Mouse (Mus musculus) spleen, adult 2 months (tissue): ENCODE results near the gene Gm21887. TPM values are rescaled to one million over a fixed set of nuclear protein-coding genes. Genes with fewer than 3 reads are reported as not detected.
"Not testable (repeated sequence)": the region's sequence is repeated elsewhere in the genome, so short reads cannot be mapped to it uniquely, and the experiment has no call there.

Experiments
- DNase-seq, 2 experiments: peaks; one replicate each; pipeline versions ENCODE4 v3.0.0 to v3.0.0-alpha.2; 2012 to 2021; ENCODE audit warnings: low spot score in 2 of 2, low read depth in 1 of 2
- H3K27ac ChIP-seq: fragments of 200-500 bp; 2 replicates; pipeline ENCODE4 v1.5.1; 2012; ENCODE audit warnings: low read length, inconsistent platforms; ENCODE audit not compliant: insufficient read depth
- H3K27me3 ChIP-seq: fragments of 200-500 bp; 2 replicates; pipeline ENCODE4 v1.6.1; 2012; ENCODE audit warnings: mild to moderate bottlenecking, moderate library complexity, low read length, inconsistent platforms; ENCODE audit not compliant: control insufficient read depth, insufficient read depth
- H3K36me3 ChIP-seq: fragments of 200-500 bp; 2 replicates; pipeline ENCODE4 v1.6.1; 2012; ENCODE audit warnings: mild to moderate bottlenecking, low read length, inconsistent platforms; ENCODE audit not compliant: control insufficient read depth, insufficient read depth
- H3K4me1 ChIP-seq: fragments of 200-500 bp; 2 replicates; pipeline ENCODE4 v1.6.1; 2011; ENCODE audit warnings: inconsistent platforms; ENCODE audit not compliant: control insufficient read depth, insufficient read depth, insufficient read length
- H3K4me3 ChIP-seq: fragments of 200-500 bp; 2 replicates; pipeline ENCODE4 v1.5.1; 2011; ENCODE audit warnings: mild to moderate bottlenecking, inconsistent platforms; ENCODE audit not compliant: insufficient read depth, insufficient read length; ENCODE audit errors: extremely low read depth
- WGBS: fragments of 180-500 bp; shearing (Covaris S2); methylation state at CpG from one replicate; pipeline ENCODE4 v1.1.7; 2018; 5-methylcytosine and 5-hydroxymethylcytosine counted together
- polyA plus RNA-seq: library from polyadenylated mRNA; depleted of rRNA; stranded (reverse); fragments of >200 nt; gene quantifications from 2 replicates; pipeline ENCODE4 v1.2.3, GENCODE M21; 2012

Gm21887 gene
- polyA plus RNA-seq, 1 experiment, result 605 TPM

- H3K36me3 ChIP-seq, H3K27me3 ChIP-seq, H3K27ac ChIP-seq, H3K4me3 ChIP-seq, H3K4me1 ChIP-seq: not testable (repeated sequence)
- DNase-seq, result peak; percentile 99 to 100
- WGBS, result 8% methylated on average over 19 of the region's 28 CpGs
Observed at GRCm38 (mm10) chrX:169991128-169991873, 18.2 kb upstream of the Gm21887 start.

GRCm38 (mm10) chrX:169992086-169992930 is 17.2 kb upstream of the Gm21887 start:
- not testable (repeated sequence) for H3K4me1 ChIP-seq, H3K27ac ChIP-seq, H3K36me3 ChIP-seq, H3K27me3 ChIP-seq, H3K4me3 ChIP-seq
- DNase-seq, result peak in 1 of 2 experiments; percentile 48
- WGBS, result 15% methylated on average over 9 of the region's 15 CpGs

- H3K4me3 ChIP-seq, H3K4me1 ChIP-seq, H3K36me3 ChIP-seq, H3K27ac ChIP-seq, H3K27me3 ChIP-seq: not testable (repeated sequence)
- 64% methylated on average over 4 of the region's 8 CpGs for WGBS
- peak in 1 of 2 experiments; percentile 46 for DNase-seq
Observed at GRCm38 (mm10) chrX:169992951-169993547, 16.4 kb upstream of the Gm21887 start.

GRCm38 (mm10) chrX:169994011-169994865 is 15.2 kb upstream of the Gm21887 start:
- WGBS, result 42% methylated on average over 3 of the region's 33 CpGs
- not testable (repeated sequence) for H3K27ac ChIP-seq, H3K4me3 ChIP-seq, H3K36me3 ChIP-seq, H3K4me1 ChIP-seq, H3K27me3 ChIP-seq
- peak in 1 of 2 experiments; percentile 71 for DNase-seq

GRCm38 (mm10) chrX:169994866-169995711 is 14.4 kb upstream of the Gm21887 start:
- H3K4me3 ChIP-seq, H3K36me3 ChIP-seq, H3K4me1 ChIP-seq, H3K27me3 ChIP-seq, H3K27ac ChIP-seq, DNase-seq: not testable (repeated sequence)
- WGBS, result 30% methylated on average over 2 of the region's 2 CpGs

- no CpG with 5 or more reads among the region's 17 CpGs for WGBS
- not testable (repeated sequence) for H3K4me3 ChIP-seq, H3K36me3 ChIP-seq, H3K27ac ChIP-seq, H3K4me1 ChIP-seq, H3K27me3 ChIP-seq
- DNase-seq, result peak in 1 of 2 experiments; percentile 50
Observed at GRCm38 (mm10) chrX:169995909-169996521, 13.4 kb upstream of the Gm21887 start.

- not testable (repeated sequence) for H3K4me1 ChIP-seq, H3K27ac ChIP-seq, H3K36me3 ChIP-seq, H3K4me3 ChIP-seq, H3K27me3 ChIP-seq
- WGBS, result no CpG with 5 or more reads among the region's 46 CpGs
- DNase-seq, result peak; percentile 85 to 98
Observed at GRCm38 (mm10) chrX:169996926-169997325, 12.5 kb upstream of the Gm21887 start.

GRCm38 (mm10) chrX:169997456-169997853 is 12.0 kb upstream of the Gm21887 start:
- H3K4me1 ChIP-seq, H3K27me3 ChIP-seq, H3K36me3 ChIP-seq: not testable (repeated sequence)
- Histone ChIP-seq H3K4me3 (peak overlapping the region; percentile 60), H3K27ac (peak overlapping the region; percentile 81)
- peak in 1 of 2 experiments; percentile 79 for DNase-seq
- WGBS, result 13% methylated on average over 38 of the region's 40 CpGs

- not testable (repeated sequence) for H3K27me3 ChIP-seq, H3K36me3 ChIP-seq, H3K4me1 ChIP-seq
- DNase-seq, result peak; percentile 100
- WGBS, result 3% methylated on average over 18 of the region's 37 CpGs
- Histone ChIP-seq H3K4me3 (peak overlapping the region; percentile 60), H3K27ac (peak overlapping the region; percentile 81)
Observed at GRCm38 (mm10) chrX:169997854-169998456, 11.5 kb upstream of the Gm21887 start.
